Mouse (Mus musculus) heart, embryonic 16.5 days (tissue): ENCODE data around the gene Lamtor3. TPM values are rescaled to one million over a fixed set of nuclear protein-coding genes. Genes with fewer than 3 reads are reported as not detected.
A peak's percentile ranks its signal among the peaks of the same experiment; 100 is the strongest.
"Not testable (repeated sequence)": the region's sequence is repeated elsewhere in the genome, so short reads cannot be mapped to it uniquely, and the experiment has no call there.

ENCODE experiments used
- ATAC-seq: fragments of 200-750 bp; cut with Nextera tagmentation; replicated peaks from 2 replicates; pipeline ENCODE4 v1.8.0; 2017; ENCODE audit warnings: moderate number of reproducible peaks; ENCODE audit not compliant: insufficient read depth, low FRiP score; ENCODE audit errors: extremely low read depth
- H3K27ac ChIP-seq: fragments of 300-500 bp; sonication (generic); 2 replicates; pipeline ENCODE4 v1.5.1; 2014; ENCODE audit warnings: mild to moderate bottlenecking, low read length, control low read depth, moderate library complexity
- H3K27me3 ChIP-seq: fragments of 300-500 bp; sonication (generic); 2 replicates; pipeline ENCODE4 v1.6.1; 2014; ENCODE audit warnings: low read length, mixed read lengths; ENCODE audit not compliant: control insufficient read depth, insufficient read depth
- H3K36me3 ChIP-seq: fragments of 300-500 bp; sonication (generic); 2 replicates; pipeline ENCODE4 v1.6.1; 2014; ENCODE audit not compliant: control insufficient read depth, insufficient read depth
- H3K4me1 ChIP-seq: fragments of 300-500 bp; sonication (generic); 2 replicates; pipeline ENCODE4 v1.6.1; 2014; ENCODE audit warnings: low read length, mixed read lengths; ENCODE audit not compliant: control insufficient read depth, insufficient read depth
- H3K4me2 ChIP-seq: fragments of 300-500 bp; sonication (generic); 2 replicates; pipeline ENCODE4 v1.6.1; 2014; ENCODE audit warnings: low read depth, mild to moderate bottlenecking, control low read depth, low read length
- H3K4me3 ChIP-seq: fragments of 300-500 bp; sonication (generic); 2 replicates; pipeline ENCODE4 v1.5.1; 2014; ENCODE audit warnings: mild to moderate bottlenecking, control low read depth, low read length
- H3K9ac ChIP-seq: fragments of 300-500 bp; sonication (generic); 2 replicates; pipeline ENCODE4 v1.6.1; 2014; ENCODE audit warnings: low read length, control low read depth
- H3K9me3 ChIP-seq: fragments of 300-500 bp; sonication (generic); replicated peaks from 2 replicates; pipeline ENCODE4 v1.6.1; 2016; ENCODE audit warnings: low read length; ENCODE audit not compliant: control insufficient read depth
- WGBS: fragments of 180-500 bp; shearing (Covaris S2); extraction: QIAGEN DNeasy Blood & Tissue Kit; methylation state at CpG from one replicate; pipeline ENCODE4 v1.1.7; 2014; 5-methylcytosine and 5-hydroxymethylcytosine counted together
- polyA plus RNA-seq: library from polyadenylated mRNA; unstranded; fragments of >200 nt; fragmentation: Nextera tagmentation; extraction: Ambion mirVana; gene quantifications from 2 replicates; pipeline ENCODE4 v1.2.1, GENCODE M21; 2015

The Lamtor3 gene
- polyA plus RNA-seq, 1 experiment from 2014 or later = 120 TPM

GRCm38 (mm10) chr3:137895196-137895595, 23.1 kb upstream of the Lamtor3 start:
- Histone ChIP-seq H3K36me3 (peaks cover 21% of the 10 kb centered on the region), H3K4me2 (no peak overlapping the region), H3K4me1 (no peaks in the 10 kb centered on the region), H3K27ac (no peak overlapping the region), H3K27me3 (no peaks in the 10 kb centered on the region), H3K9me3 (no peaks in the 10 kb centered on the region), H3K9ac (no peak overlapping the region), H3K4me3 (no peak overlapping the region)
- WGBS = 98% methylated on average over 3 of the region's 3 CpGs
- ATAC-seq = no peak

GRCm38 (mm10) chr3:137896386-137896785, 21.9 kb upstream of the Lamtor3 start:
- no peak overlapping the region for H3K4me2 ChIP-seq
- H3K4me3 ChIP-seq = no peak overlapping the region
- ATAC-seq = no peak
- H3K27ac ChIP-seq = no peak overlapping the region
- no peaks in the 10 kb centered on the region for H3K4me1 ChIP-seq
- H3K9me3 ChIP-seq = no peaks in the 10 kb centered on the region
- no peaks in the 10 kb centered on the region for H3K27me3 ChIP-seq
- WGBS = 89% methylated on average over 4 of the region's 4 CpGs
- H3K9ac ChIP-seq = no peak overlapping the region
- peaks cover 22% of the 10 kb centered on the region for H3K36me3 ChIP-seq

- Histone ChIP-seq H3K4me2 (no peak overlapping the region), H3K4me3 (no peak overlapping the region), H3K9me3 (no peaks in the 10 kb centered on the region), H3K9ac (no peak overlapping the region), H3K36me3 (peaks cover 23% of the 10 kb centered on the region), H3K27me3 (no peaks in the 10 kb centered on the region), H3K4me1 (no peaks in the 10 kb centered on the region), H3K27ac (no peak overlapping the region)
- no peak for ATAC-seq
- whole genome bisulfite sequencing = 76% methylated on average over 3 of the region's 3 CpGs
These were observed 21.4 kb upstream of the Lamtor3 start for GRCm38 (mm10) chr3:137896867-137897266.

- no peak; the same call in 1 of the 2 replicates for ATAC-seq
- WGBS = 87% methylated on average over 5 of the region's 5 CpGs
- H3K9me3 ChIP-seq = no peaks in the 10 kb centered on the region
- no peak overlapping the region for H3K4me3 ChIP-seq
- H3K27me3 ChIP-seq = no peaks in the 10 kb centered on the region
- H3K4me2 ChIP-seq = no peak overlapping the region
- H3K9ac ChIP-seq = no peak overlapping the region
- no peak overlapping the region for H3K27ac ChIP-seq
- H3K4me1 ChIP-seq = no peaks in the 10 kb centered on the region
- H3K36me3 ChIP-seq = peaks cover 26% of the 10 kb centered on the region
These were observed 20.6 kb upstream of the Lamtor3 start for GRCm38 (mm10) chr3:137897685-137898084.

GRCm38 (mm10) chr3:137900149-137900548, 18.2 kb upstream of the Lamtor3 start:
- ATAC-seq = no peak
- peaks cover 26% of the 10 kb centered on the region for H3K36me3 ChIP-seq
- WGBS = 85% methylated on average over 10 of the region's 10 CpGs

GRCm38 (mm10) chr3:137913093-137913492, 5.2 kb upstream of the Lamtor3 start:
- Histone ChIP-seq H3K4me2 (no peak overlapping the region), H3K9me3 (no peaks in the 10 kb centered on the region), H3K4me3 (no peak overlapping the region), H3K27ac (no peak overlapping the region), H3K9ac (no peak overlapping the region), H3K27me3 (no peaks in the 10 kb centered on the region), H3K4me1 (peaks cover 6% of the 10 kb centered on the region), H3K36me3 (peaks cover 3% of the 10 kb centered on the region; the same call in 1 of the 2 replicates)
- WGBS = 62% methylated on average over 2 of the region's 2 CpGs
- no peak for ATAC-seq

More at GRCm38 (mm10) chr3:137900149-137900548, 18.2 kb upstream of the Lamtor3 start:
- Histone ChIP-seq H3K27me3 (no peaks in the 10 kb centered on the region), H3K27ac (no peak overlapping the region), H3K4me2 (no peak overlapping the region), H3K4me3 (no peak overlapping the region), H3K4me1 (no peaks in the 10 kb centered on the region), H3K9me3 (no peaks in the 10 kb centered on the region), H3K9ac (no peak overlapping the region)

GRCm38 (mm10) chr3:137914567-137914966, 3.7 kb upstream of the Lamtor3 start:
- not testable (repeated sequence) for H3K27ac ChIP-seq, H3K4me2 ChIP-seq, H3K9ac ChIP-seq, H3K27me3 ChIP-seq, ATAC-seq, H3K36me3 ChIP-seq, H3K4me3 ChIP-seq, H3K9me3 ChIP-seq
- WGBS = no CpG with 5 or more reads among the region's 1 CpGs
- peaks cover 12% of the 10 kb centered on the region for H3K4me1 ChIP-seq

GRCm38 (mm10) chr3:137917694-137918171, 573 bp upstream of the Lamtor3 start:
- Histone ChIP-seq H3K9ac (peak overlapping the region; percentile 88), H3K4me1 (peaks cover 13% of the 10 kb centered on the region), H3K36me3 (peaks cover 15% of the 10 kb centered on the region), H3K4me2 (peak overlapping the region; percentile 90), H3K27me3 (no peaks in the 10 kb centered on the region), H3K27ac (peak overlapping the region; percentile 74), H3K9me3 (no peaks in the 10 kb centered on the region), H3K4me3 (peak overlapping the region; percentile 83)
- WGBS = 22% methylated on average over 12 of the region's 12 CpGs
- ATAC-seq = no peak

- Histone ChIP-seq H3K9me3 (no peaks in the 10 kb centered on the region), H3K9ac (peak overlapping the region; percentile 88), H3K27me3 (no peaks in the 10 kb centered on the region), H3K36me3 (peaks cover 20% of the 10 kb centered on the region), H3K4me1 (peaks cover 13% of the 10 kb centered on the region), H3K27ac (peak overlapping the region; percentile 69), H3K4me2 (peak overlapping the region; percentile 90), H3K4me3 (peak overlapping the region; percentile 83)
- 9% methylated on average over 6 of the region's 6 CpGs for WGBS
- peak; percentile 19 for ATAC-seq
These were observed 616 bp downstream of the Lamtor3 start for GRCm38 (mm10) chr3:137918932-137919311.
